Mouse (Mus musculus) limb, embryonic 13.5 days (tissue): ENCODE data around the gene Cd164l2. TPM values are rescaled to one million over a fixed set of nuclear protein-coding genes. Genes with fewer than 3 reads are reported as not detected.

Source experiments
- ATAC-seq: fragments of 200-750 bp; cut with Nextera tagmentation; 2 replicates; pipeline ENCODE4 v1.8.0; 2017; ENCODE audit warnings: low read depth, moderate number of reproducible peaks, moderate TSS enrichment; ENCODE audit not compliant: low FRiP score
- H3K27ac ChIP-seq: fragments of 300-500 bp; sonication (generic); 2 replicates; pipeline ENCODE4 v1.5.1; 2015; ENCODE audit warnings: inconsistent platforms, mild to moderate bottlenecking, moderate library complexity
- H3K27me3 ChIP-seq: fragments of 300-500 bp; sonication (generic); 2 replicates; pipeline ENCODE4 v1.6.1; 2015; ENCODE audit warnings: mild to moderate bottlenecking, inconsistent platforms
- H3K36me3 ChIP-seq: fragments of 300-500 bp; sonication (generic); 2 replicates; pipeline ENCODE4 v1.6.1; 2015; ENCODE audit warnings: inconsistent platforms, mild to moderate bottlenecking, moderate library complexity
- H3K4me1 ChIP-seq: fragments of 300-500 bp; sonication (generic); 2 replicates; pipeline ENCODE4 v1.6.1; 2015; ENCODE audit warnings: inconsistent platforms
- H3K4me2 ChIP-seq: fragments of 300-500 bp; sonication (generic); replicated peaks from 2 replicates; pipeline ENCODE4 v1.6.1; 2015; ENCODE audit warnings: inconsistent platforms, mild to moderate bottlenecking, moderate library complexity
- H3K4me3 ChIP-seq: fragments of 300-500 bp; sonication (generic); 2 replicates; pipeline ENCODE4 v1.5.1; 2015; ENCODE audit warnings: moderate library complexity, mild to moderate bottlenecking, inconsistent platforms
- H3K9ac ChIP-seq: fragments of 300-500 bp; sonication (generic); 2 replicates; pipeline ENCODE4 v1.6.1; 2015; ENCODE audit warnings: mild to moderate bottlenecking, inconsistent platforms
- H3K9me3 ChIP-seq: fragments of 300-500 bp; sonication (generic); 2 replicates; pipeline ENCODE4 v1.6.1; 2016; ENCODE audit warnings: inconsistent platforms
- WGBS: fragments of 180-500 bp; shearing (Covaris S2); methylation state at CpG from one replicate; pipeline ENCODE4 v1.1.7; 2015; 5-methylcytosine and 5-hydroxymethylcytosine counted together
- polyA plus RNA-seq: library from polyadenylated mRNA; unstranded; fragments of >200 nt; fragmentation: Nextera tagmentation; extraction: Ambion mirVana; gene quantifications from 2 replicates; pipeline ENCODE4 v1.2.1, GENCODE M21; 2015

Gene Cd164l2
- polyA plus RNA-seq, 1 experiment from 2014 or later = 5.9 TPM

DNA sequence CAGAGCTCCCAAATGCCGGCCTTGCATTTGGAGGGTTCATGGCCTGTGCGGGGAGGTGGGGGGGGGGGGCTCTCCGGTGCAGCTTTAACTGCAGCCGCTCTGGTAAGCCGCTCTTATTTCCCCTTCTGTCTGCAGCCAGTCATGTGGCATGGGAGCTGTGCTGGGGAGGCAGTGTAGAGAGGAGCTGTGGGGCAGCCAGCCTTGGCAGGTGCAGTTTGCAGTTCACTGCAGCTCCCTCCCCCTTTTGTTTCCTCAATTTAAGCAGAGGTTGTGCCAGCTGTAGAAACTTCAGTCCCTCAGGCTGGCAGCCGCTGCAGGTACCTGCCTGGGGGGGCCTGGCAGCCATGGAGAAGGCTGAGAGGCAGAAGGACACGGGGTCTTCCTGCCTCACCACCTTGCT lies 15.1 kb upstream of the Cd164l2 start:
- peak overlapping the region; percentile 93 for H3K27ac ChIP-seq
- no peaks in the 10 kb centered on the region for H3K9me3 ChIP-seq
- peak overlapping the region; percentile 31; the same call in 1 of the 2 replicates for H3K9ac ChIP-seq
- H3K4me3 ChIP-seq = no peak overlapping the region
- peaks cover 65% of the 10 kb centered on the region for H3K4me1 ChIP-seq
- 19% methylated on average over 7 of the region's 7 CpGs for WGBS
- no peaks in the 10 kb centered on the region for H3K27me3 ChIP-seq
- no peak for ATAC-seq
- H3K4me2 ChIP-seq = peak overlapping the region; percentile 38; the same call in 1 of the 2 replicates
- H3K36me3 ChIP-seq = peaks cover 50% of the 10 kb centered on the region

DNA sequence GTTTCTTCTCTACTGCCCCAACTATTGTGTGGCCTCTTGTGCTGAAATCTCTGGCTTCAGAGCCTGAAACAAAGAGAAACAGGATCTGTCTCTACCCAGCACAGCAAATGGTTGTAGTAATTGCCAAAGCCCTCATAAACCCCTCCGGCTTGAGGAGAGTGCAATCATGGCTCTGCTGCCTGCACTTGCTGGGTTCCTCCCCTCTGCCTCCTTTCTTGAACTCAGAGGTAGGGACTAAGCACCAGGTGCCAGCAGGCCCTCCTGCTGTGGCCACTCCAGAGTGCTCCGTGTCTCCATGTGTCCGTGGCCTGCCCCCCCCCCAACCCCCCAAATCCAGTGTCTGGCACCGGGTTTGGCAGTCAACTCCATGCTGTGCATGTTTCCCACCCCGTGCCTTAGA lies 14.6 kb upstream of the Cd164l2 start:
- H3K4me1 ChIP-seq = peaks cover 66% of the 10 kb centered on the region

DNA sequence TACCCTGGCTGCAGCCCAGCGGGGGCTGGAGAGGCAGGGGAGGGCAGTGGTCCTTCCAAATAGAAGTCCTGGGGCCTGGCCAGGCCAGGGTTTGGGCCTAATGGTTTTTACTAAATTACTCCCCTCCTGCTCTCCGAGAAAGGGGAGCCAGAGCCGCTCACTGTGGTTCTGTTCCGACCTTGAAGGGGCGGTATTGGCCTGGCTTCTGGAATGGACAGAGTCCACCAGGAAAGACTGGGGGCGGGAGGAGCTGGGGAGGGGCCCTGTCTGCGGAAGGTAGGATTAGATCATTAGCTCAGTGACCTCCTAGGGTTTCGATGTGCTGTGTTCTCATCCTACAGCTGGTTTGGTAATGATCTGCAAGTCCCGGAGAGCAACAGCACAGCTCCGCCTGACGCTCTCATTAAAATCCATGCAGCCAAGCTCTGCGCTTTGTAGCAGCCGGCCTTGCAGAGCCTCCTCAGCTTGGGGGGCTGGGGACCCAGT lies 14.1 kb upstream of the Cd164l2 start:
- 11% methylated on average over 13 of the region's 13 CpGs for WGBS
- H3K27me3 ChIP-seq = no peaks in the 10 kb centered on the region
- peaks cover 40% of the 10 kb centered on the region for H3K36me3 ChIP-seq
- H3K9ac ChIP-seq = peak overlapping the region; percentile 48
- H3K4me2 ChIP-seq = peak overlapping the region; percentile 38
- ATAC-seq = peak; percentile 72
- H3K4me3 ChIP-seq = no peak overlapping the region
- peak overlapping the region; percentile 93 for H3K27ac ChIP-seq
- no peaks in the 10 kb centered on the region for H3K9me3 ChIP-seq
- H3K4me1 ChIP-seq = peaks cover 66% of the 10 kb centered on the region

More for the DNA sequence above, 14.6 kb upstream of the Cd164l2 start:
- H3K36me3 ChIP-seq = peaks cover 45% of the 10 kb centered on the region
- no peak overlapping the region for H3K4me3 ChIP-seq
- no peaks in the 10 kb centered on the region for H3K9me3 ChIP-seq
- 8% methylated on average over 5 of the region's 5 CpGs for WGBS
- H3K27ac ChIP-seq = peak overlapping the region; percentile 93
- peak overlapping the region; percentile 48 for H3K9ac ChIP-seq
- no peaks in the 10 kb centered on the region for H3K27me3 ChIP-seq
- peak; percentile 22; the same call in 1 of the 2 replicates for ATAC-seq
- H3K4me2 ChIP-seq = peak overlapping the region; percentile 38

DNA sequence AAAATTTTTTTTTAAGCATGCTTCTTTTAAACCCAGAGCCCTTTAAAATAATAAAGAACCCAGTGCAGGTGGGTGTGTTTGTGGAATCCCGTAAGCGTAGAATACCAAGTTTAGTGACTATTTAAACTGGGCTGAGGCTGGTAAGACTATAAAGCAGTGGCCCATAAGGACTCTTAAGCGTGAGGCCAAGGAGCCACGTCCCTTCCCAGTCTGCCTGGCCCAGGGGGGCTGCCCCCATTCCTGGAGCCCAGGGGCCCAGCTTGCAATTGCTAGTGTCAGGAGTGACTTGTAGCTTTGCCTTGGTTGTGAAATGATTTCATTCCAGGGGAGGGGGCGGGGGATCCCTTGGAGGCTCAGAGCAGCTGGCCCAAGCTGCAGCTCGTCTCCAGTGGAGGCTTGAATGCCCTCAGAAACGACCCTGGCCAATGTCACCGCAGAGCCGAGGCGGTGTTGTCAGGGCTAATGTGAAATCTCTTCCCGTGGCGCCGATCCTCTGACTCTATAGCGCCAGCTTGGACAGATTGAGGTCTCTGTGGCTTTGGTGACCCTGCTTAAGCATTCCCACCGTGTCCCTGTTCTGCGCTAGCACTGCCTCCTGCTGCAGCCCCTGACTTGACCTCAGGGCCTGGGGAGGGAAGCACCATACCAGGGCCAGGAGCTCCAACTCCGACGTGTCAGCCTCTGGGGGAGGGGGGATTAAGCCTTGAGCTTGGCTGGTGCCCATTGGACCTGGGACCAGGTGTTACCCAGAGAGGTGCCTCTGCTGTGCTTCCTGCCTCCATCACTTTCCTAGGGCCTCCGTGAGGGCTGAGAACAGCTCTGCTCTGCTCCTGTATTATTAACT lies 13.4 kb upstream of the Cd164l2 start:
- Histone ChIP-seq H3K4me2 (peak overlapping the region; percentile 38), H3K9me3 (no peaks in the 10 kb centered on the region), H3K27me3 (no peaks in the 10 kb centered on the region), H3K36me3 (peaks cover 32% of the 10 kb centered on the region), H3K4me3 (no peak overlapping the region), H3K27ac (peak overlapping the region; percentile 93), H3K4me1 (peaks cover 69% of the 10 kb centered on the region), H3K9ac (peak overlapping the region; percentile 48)
- peak; percentile 5; the same call in 1 of the 2 replicates for ATAC-seq
- WGBS = 11% methylated on average over 19 of the region's 19 CpGs

DNA sequence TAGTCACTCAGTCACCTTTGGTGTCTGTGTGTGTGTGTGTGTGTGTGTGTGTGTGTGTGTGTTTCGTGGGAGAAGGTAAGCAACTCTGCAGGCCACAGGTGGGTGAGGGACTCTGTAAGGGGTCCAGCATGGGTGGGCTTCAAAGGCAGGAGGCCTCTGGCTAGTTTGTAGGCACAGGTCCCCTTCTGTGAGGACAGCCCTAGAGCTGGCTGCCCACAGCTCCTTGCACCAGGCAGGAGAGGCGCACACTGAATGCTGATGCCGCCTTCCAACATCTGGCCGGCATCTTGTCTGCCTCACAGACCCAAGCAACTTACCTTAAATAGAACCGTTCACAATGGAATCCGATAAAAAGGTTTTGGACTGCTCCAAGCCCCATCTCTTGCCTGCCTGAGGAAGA lies 12.2 kb upstream of the Cd164l2 start:
- peaks cover 77% of the 10 kb centered on the region for H3K4me1 ChIP-seq
- H3K27me3 ChIP-seq = no peaks in the 10 kb centered on the region
- peak overlapping the region; percentile 39 for H3K4me2 ChIP-seq
- 34% methylated on average over 6 of the region's 6 CpGs for WGBS
- H3K9ac ChIP-seq = peak overlapping the region; percentile 39; the same call in 1 of the 2 replicates
- peak overlapping the region; percentile 81 for H3K27ac ChIP-seq
- peaks cover 21% of the 10 kb centered on the region for H3K36me3 ChIP-seq
- no peak overlapping the region for H3K4me3 ChIP-seq
- no peaks in the 10 kb centered on the region for H3K9me3 ChIP-seq
- ATAC-seq = no peak

DNA sequence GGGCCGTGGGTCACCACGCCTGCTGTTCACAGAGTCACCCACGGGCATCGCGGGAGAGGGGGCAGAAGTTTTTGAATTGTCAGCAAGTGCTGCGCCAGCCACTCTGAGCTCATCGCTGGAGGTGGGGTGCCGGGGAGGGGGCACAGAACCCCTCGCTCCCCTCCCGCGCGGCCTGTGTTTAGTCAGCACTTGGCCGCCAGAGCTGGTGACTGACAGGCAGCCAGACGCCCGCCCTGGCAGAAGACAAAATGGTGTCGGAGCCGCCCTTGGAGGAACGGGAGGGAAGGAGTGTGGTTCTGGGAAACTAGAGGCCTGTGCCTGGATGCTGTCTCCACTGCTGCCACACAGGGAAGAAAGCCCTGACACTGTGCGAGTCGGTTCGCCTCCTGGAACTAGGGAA lies 11.6 kb upstream of the Cd164l2 start:
- no peak for ATAC-seq
- peaks cover 17% of the 10 kb centered on the region for H3K36me3 ChIP-seq
- peaks cover 78% of the 10 kb centered on the region for H3K4me1 ChIP-seq
- no peak overlapping the region for H3K4me3 ChIP-seq
- WGBS = 38% methylated on average over 21 of the region's 21 CpGs
- peak overlapping the region; percentile 39 for H3K4me2 ChIP-seq
- H3K9ac ChIP-seq = peak overlapping the region; percentile 39; the same call in 1 of the 2 replicates
- H3K27ac ChIP-seq = peak overlapping the region; percentile 81
- no peaks in the 10 kb centered on the region for H3K9me3 ChIP-seq
- no peaks in the 10 kb centered on the region for H3K27me3 ChIP-seq

GRCm38 (mm10) chr4:133201006-133201771 lies 10.7 kb upstream of the Cd164l2 start:
- Histone ChIP-seq H3K27me3 (no peaks in the 10 kb centered on the region), H3K9ac (0 out of 2 replicates have a peak overlapping the region, but pooled peaks have one; percentile 4), H3K4me3 (no peak overlapping the region), H3K4me1 (peaks cover 70% of the 10 kb centered on the region), H3K36me3 (peaks cover 9% of the 10 kb centered on the region), H3K27ac (peak overlapping the region; percentile 81), H3K4me2 (no peak overlapping the region), H3K9me3 (no peaks in the 10 kb centered on the region)
- no peak for ATAC-seq
- 62% methylated on average over 8 of the region's 8 CpGs for WGBS

DNA sequence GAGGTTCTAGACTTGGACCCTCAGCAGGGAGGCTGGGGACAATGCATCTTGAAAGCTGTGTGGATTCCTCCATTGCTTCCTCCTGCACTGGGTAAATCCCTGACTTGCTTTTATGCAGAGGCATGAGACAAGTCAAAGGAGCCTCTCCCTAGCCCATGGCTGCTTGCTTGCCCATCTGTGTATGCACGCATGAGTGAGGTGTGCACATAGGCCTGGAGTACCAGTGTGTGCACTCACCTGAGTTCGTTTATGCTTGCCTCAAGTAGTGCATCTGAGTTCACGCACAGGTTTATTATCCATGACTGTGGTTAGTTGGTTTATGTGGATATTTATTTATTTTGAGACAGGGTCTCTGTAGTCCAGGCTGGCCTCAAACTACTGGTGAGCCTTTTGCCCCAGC lies 9.7 kb upstream of the Cd164l2 start:
- Histone ChIP-seq H3K9me3 (no peaks in the 10 kb centered on the region), H3K36me3 (no peaks in the 10 kb centered on the region), H3K4me3 (no peak overlapping the region), H3K27me3 (no peaks in the 10 kb centered on the region), H3K27ac (no peak overlapping the region), H3K9ac (no peak overlapping the region), H3K4me2 (no peak overlapping the region), H3K4me1 (peaks cover 59% of the 10 kb centered on the region)
- no peak for ATAC-seq
- WGBS = 92% methylated on average over 3 of the region's 3 CpGs

DNA sequence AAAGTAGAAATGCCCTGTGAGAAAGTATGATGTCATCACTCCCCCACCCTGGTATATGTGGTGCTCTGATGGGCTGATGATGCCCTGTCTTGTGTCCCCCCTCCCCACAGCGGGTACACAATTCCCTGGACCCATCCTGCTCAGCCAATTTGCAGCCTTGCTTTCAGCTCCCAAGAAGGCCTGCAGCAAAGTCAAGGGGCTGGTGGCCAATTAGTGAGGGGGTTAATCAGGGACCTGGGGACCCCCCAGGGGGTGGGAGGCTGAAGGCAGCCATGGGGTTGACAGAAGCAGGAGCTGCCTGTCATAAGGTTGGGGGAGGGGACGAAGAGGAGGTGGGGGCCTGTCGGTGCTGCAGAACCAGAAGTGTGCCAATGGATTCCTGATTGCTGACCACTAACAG lies 8.3 kb upstream of the Cd164l2 start:
- H3K27me3 ChIP-seq = no peaks in the 10 kb centered on the region
- H3K9me3 ChIP-seq = no peaks in the 10 kb centered on the region
- 62% methylated on average over 3 of the region's 3 CpGs for WGBS
- no peaks in the 10 kb centered on the region for H3K36me3 ChIP-seq
- H3K9ac ChIP-seq = no peak overlapping the region
- no peak overlapping the region for H3K4me2 ChIP-seq
- peaks cover 46% of the 10 kb centered on the region for H3K4me1 ChIP-seq
- H3K4me3 ChIP-seq = no peak overlapping the region
- H3K27ac ChIP-seq = no peak overlapping the region
- ATAC-seq = no peak

DNA sequence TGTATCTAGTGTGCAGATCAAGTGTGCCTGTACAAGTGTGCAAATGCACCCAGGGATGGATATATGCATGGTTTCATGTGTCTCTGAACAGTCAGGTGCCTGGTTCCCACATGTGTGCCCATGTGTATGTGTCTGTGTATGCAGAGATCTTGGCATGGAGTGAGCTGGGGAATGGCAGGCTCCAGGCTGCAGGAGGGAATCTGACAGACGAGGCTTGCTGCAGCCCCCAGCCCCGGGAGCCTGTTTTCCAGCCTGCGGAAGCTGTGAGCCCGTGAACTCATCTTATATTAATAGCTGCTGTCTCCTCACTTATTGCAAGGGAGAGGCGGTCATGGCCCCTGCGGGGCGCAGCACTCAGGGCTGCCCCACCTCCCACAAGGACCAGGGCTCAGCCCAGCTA lies 7.6 kb upstream of the Cd164l2 start:
- Histone ChIP-seq H3K4me1 (peaks cover 38% of the 10 kb centered on the region), H3K27me3 (no peaks in the 10 kb centered on the region), H3K4me3 (no peak overlapping the region), H3K27ac (0 out of 2 replicates have a peak overlapping the region, but pooled peaks have one; percentile 48), H3K9me3 (no peaks in the 10 kb centered on the region), H3K9ac (no peak overlapping the region), H3K4me2 (no peak overlapping the region), H3K36me3 (no peaks in the 10 kb centered on the region)
- WGBS = 18% methylated on average over 7 of the region's 7 CpGs
- no peak for ATAC-seq

- H3K36me3 ChIP-seq = no peaks in the 10 kb centered on the region
- H3K9me3 ChIP-seq = no peaks in the 10 kb centered on the region
- 4% methylated on average over 11 of the region's 11 CpGs for WGBS
- no peak overlapping the region for H3K27ac ChIP-seq
- peaks cover 38% of the 10 kb centered on the region for H3K27me3 ChIP-seq
- H3K4me2 ChIP-seq = no peak overlapping the region
- no peak overlapping the region for H3K9ac ChIP-seq
- ATAC-seq = no peak; the same call in 1 of the 2 replicates
- H3K4me3 ChIP-seq = no peak overlapping the region
- peaks cover 27% of the 10 kb centered on the region for H3K4me1 ChIP-seq
These were observed 2.6 kb upstream of the Cd164l2 start for GRCm38 (mm10) chr4:133209366-133209765.
